Mouse (Mus musculus): ENCODE data around the gene Cstf1. TPM values are rescaled to one million over a fixed set of nuclear protein-coding genes. Genes with fewer than 3 reads are reported as not detected.

The Cstf1 gene
- total and polyA plus RNA-seq, 2 experiments from 2014 or later, result 28.9 to 37.6 TPM

DNA sequence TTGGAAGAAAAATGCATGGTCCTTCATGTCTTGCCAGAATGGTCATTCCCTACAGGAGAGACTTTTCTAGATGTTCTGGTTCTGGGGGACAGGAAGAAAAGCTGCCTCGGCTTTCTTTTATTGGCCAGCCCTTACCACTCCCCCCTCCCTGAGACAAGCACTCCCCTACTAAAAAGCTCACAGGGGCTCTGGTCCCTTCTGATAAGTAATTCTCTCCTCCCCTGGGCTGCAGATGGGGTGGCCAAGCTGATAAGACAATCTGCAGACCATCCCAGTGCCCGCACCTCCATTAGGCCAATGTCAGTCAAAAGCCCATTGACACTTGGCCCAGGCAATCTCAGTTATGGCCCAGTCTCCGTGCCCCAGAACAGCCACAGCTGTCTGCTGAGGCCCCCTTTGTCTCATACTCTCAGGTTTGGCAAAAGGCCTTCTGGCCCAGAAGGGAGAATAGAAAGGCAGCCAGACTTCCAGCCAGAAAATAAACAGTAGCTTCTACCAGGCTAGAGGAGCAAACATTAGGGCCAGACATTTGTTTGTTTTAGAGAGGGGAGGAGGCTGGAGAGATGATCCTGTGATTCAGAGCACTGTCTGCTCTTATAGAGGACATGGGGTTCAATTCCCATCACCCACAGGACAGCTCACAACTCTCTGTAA lies 22.1 kb upstream of the Cstf1 start:
- WGBS, result 22% methylated on average over 3 of the region's 3 CpGs
- peak overlapping the region; percentile 3; the same call in 1 of the 2 replicates for H3K4me3 ChIP-seq (ENCODE audit: low read depth, low read length)
- H3K4me2 ChIP-seq (ENCODE audit: low read depth), result peak overlapping the region; percentile 100; the same call in 1 of the 2 replicates
- H3K36me3 ChIP-seq (ENCODE audit: insufficient read depth), result no peaks in the 10 kb centered on the region
- no peak overlapping the region for H3K9ac ChIP-seq
- peak; percentile 72 for DNase-seq
- peak; percentile 12 for ATAC-seq
- H3K27ac ChIP-seq (ENCODE audit: low read depth, low read length), result peak overlapping the region; percentile 69; the same call in 1 of the 2 replicates
- H3K4me1 ChIP-seq (ENCODE audit: insufficient read depth), result peaks cover 9% of the 10 kb centered on the region
- H3K27me3 ChIP-seq (ENCODE audit: insufficient read depth, low read length), result no peaks in the 10 kb centered on the region
- no peaks in the 10 kb centered on the region for H3K9me3 ChIP-seq (ENCODE audit: low read length)
- TF ChIP-seq CTCF (IDR thresholded peaks at IDR 0.05; ENCODE audit: low read depth), result no peak

DNA sequence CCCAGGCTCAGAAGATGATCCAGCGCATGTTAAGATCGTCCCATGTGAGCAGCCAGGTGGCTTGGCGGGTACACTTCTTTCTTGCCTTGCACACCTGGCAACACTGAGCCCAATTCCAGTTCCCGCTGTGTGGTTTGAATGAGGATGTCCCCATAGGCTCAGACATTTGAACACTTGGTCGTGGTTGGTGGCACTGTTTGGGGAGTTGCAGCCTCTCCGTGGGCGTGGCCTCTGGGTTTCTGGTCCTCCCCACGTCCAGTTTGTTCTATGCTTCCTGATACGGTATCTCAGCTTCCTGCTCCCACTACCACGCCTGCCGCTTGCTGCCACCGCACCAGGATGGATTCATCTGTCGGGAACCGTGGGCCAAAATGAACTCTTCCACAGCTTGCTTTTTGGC lies 20.7 kb upstream of the Cstf1 start:
- Histone ChIP-seq H3K27ac (ENCODE audit: low read depth, low read length) (no peak overlapping the region), H3K4me2 (ENCODE audit: low read depth) (no peak overlapping the region), H3K36me3 (ENCODE audit: insufficient read depth) (no peaks in the 10 kb centered on the region; the same call in 1 of the 2 replicates), H3K4me3 (ENCODE audit: low read depth, low read length) (no peak overlapping the region), H3K9ac (no peak overlapping the region), H3K9me3 (ENCODE audit: low read length) (no peaks in the 10 kb centered on the region), H3K27me3 (ENCODE audit: insufficient read depth, low read length) (no peaks in the 10 kb centered on the region), H3K4me1 (ENCODE audit: insufficient read depth) (peaks cover 22% of the 10 kb centered on the region)
- DNase-seq (no peak), ATAC-seq (no peak)
- WGBS, result 73% methylated on average over 14 of the region's 14 CpGs
- TF ChIP-seq CTCF (IDR thresholded peaks at IDR 0.05; ENCODE audit: low read depth), result no peak

DNA sequence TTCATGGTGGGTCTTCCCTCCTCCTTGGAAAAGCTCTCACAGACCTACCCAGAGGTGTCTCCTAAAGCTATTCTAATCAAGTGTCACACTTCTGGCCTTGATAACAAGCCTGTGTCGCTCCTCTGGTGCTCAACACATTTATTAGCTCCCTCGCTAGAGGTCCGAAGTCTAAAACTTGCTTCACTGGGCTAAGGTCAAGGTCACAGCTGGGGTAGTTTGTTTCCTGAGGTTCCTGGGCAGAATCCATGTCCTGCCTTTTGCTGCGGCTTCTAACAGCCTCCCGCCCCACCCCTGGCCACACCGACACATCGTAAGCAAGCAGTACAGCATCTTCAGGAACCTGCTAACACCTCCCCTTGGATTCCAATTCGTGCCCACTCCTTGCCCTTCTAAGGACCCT lies 19.7 kb upstream of the Cstf1 start:
- DNase-seq, result no peak
- H3K4me1 ChIP-seq (ENCODE audit: insufficient read depth), result peaks cover 27% of the 10 kb centered on the region
- WGBS, result 88% methylated on average over 8 of the region's 8 CpGs
- no peak for TF ChIP-seq CTCF (IDR thresholded peaks at IDR 0.05; ENCODE audit: low read depth)
- no peak overlapping the region for H3K4me2 ChIP-seq (ENCODE audit: low read depth)
- H3K27ac ChIP-seq (ENCODE audit: low read depth, low read length), result no peak overlapping the region
- H3K36me3 ChIP-seq (ENCODE audit: insufficient read depth), result no peaks in the 10 kb centered on the region; the same call in 1 of the 2 replicates
- no peak overlapping the region for H3K4me3 ChIP-seq (ENCODE audit: low read depth, low read length)
- H3K9me3 ChIP-seq (ENCODE audit: low read length), result no peaks in the 10 kb centered on the region
- no peak for ATAC-seq
- no peaks in the 10 kb centered on the region for H3K27me3 ChIP-seq (ENCODE audit: insufficient read depth, low read length)
- H3K9ac ChIP-seq, result no peak overlapping the region

DNA sequence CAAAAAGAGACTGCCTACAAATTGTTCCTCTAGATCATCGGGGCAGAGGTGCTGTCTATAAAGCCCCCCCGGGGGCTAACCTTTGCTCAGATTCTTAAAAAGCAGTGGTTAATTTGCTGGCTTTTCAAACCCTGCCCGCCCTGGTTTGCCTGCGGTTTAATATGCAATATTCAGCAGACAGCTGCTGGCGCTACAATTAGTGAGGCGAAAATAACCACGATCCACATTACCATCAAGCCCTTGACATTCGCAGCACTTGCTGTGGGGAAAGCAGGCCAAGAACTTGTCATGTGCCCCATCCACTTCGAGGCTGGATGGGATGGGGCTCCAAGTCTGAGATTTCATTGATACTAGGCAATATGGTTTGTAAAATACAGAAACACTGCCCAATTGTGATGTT lies 17.3 kb upstream of the Cstf1 start:
- Histone ChIP-seq H3K9me3 (ENCODE audit: low read length) (no peaks in the 10 kb centered on the region), H3K4me3 (ENCODE audit: low read depth, low read length) (no peak overlapping the region), H3K4me2 (ENCODE audit: low read depth) (no peak overlapping the region), H3K36me3 (ENCODE audit: insufficient read depth) (no peaks in the 10 kb centered on the region; the same call in 1 of the 2 replicates), H3K27me3 (ENCODE audit: insufficient read depth, low read length) (no peaks in the 10 kb centered on the region), H3K4me1 (ENCODE audit: insufficient read depth) (peaks cover 31% of the 10 kb centered on the region), H3K9ac (no peak overlapping the region), H3K27ac (ENCODE audit: low read depth, low read length) (peak overlapping the region; percentile 70)
- peak; percentile 70 for DNase-seq
- no peak for TF ChIP-seq CTCF (IDR thresholded peaks at IDR 0.05; ENCODE audit: low read depth)
- peak; percentile 77 for ATAC-seq
- WGBS, result 14% methylated on average over 9 of the region's 9 CpGs

DNA sequence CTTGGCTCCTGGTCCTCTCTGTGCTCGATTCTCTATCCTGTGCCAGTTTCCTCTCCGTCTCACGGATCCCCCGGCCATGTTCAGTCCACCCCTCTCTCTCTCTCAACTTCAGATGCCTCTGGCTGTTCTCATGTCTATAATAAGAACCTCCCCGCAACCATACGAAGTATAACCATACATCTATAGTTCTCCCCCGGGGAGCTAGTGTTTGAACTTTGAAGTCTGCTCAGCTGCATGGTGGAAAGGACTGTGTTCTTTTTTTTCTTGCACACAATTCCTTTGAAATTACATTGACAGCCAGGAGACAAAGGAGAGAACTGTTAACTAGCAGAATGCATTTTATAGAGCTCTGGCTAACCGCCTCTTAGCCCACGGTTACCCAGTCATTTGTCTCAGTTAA lies 15.7 kb upstream of the Cstf1 start:
- no peak overlapping the region for H3K4me3 ChIP-seq (ENCODE audit: low read depth, low read length)
- H3K36me3 ChIP-seq (ENCODE audit: insufficient read depth), result no peaks in the 10 kb centered on the region; the same call in 1 of the 2 replicates
- peak; percentile 23; the same call in 1 of the 2 replicates for ATAC-seq
- no peaks in the 10 kb centered on the region for H3K9me3 ChIP-seq (ENCODE audit: low read length)
- TF ChIP-seq CTCF (IDR thresholded peaks at IDR 0.05; ENCODE audit: low read depth), result no peak
- H3K4me2 ChIP-seq (ENCODE audit: low read depth), result no peak overlapping the region
- H3K4me1 ChIP-seq (ENCODE audit: insufficient read depth), result peaks cover 26% of the 10 kb centered on the region
- DNase-seq, result no peak
- H3K27ac ChIP-seq (ENCODE audit: low read depth, low read length), result 0 out of 2 replicates have a peak overlapping the region, but pooled peaks have one; percentile 35
- WGBS, result 24% methylated on average over 9 of the region's 9 CpGs
- H3K9ac ChIP-seq, result no peak overlapping the region
- no peaks in the 10 kb centered on the region for H3K27me3 ChIP-seq (ENCODE audit: insufficient read depth, low read length)

DNA sequence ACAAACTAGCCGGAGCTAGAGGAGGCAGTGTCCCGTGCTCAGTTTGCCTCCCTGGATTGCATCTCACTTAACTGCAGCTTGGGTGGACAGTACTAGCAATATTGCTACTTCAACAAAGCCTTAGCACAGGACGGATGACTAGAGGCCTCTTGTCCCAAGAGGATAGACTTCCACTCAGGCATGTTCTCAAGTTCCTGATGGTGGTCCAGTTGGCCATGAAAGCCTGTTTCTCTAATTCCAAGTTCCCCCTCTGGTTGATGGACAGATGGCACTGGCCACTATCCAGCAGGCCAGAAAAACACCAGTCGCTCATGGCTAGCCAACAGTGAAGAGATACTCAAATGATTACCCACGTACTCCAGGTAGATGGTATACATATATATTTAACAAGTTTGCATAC lies 14.6 kb upstream of the Cstf1 start:
- H3K9me3 ChIP-seq (ENCODE audit: low read length), result no peaks in the 10 kb centered on the region
- H3K4me1 ChIP-seq (ENCODE audit: insufficient read depth), result peaks cover 26% of the 10 kb centered on the region
- H3K36me3 ChIP-seq (ENCODE audit: insufficient read depth), result no peaks in the 10 kb centered on the region; the same call in 1 of the 2 replicates
- TF ChIP-seq CTCF (IDR thresholded peaks at IDR 0.05; ENCODE audit: low read depth), result no peak
- H3K27ac ChIP-seq (ENCODE audit: low read depth, low read length), result 0 out of 2 replicates have a peak overlapping the region, but pooled peaks have one; percentile 40
- 48% methylated on average over 5 of the region's 5 CpGs for WGBS
- ATAC-seq (no peak), DNase-seq (no peak)
- no peaks in the 10 kb centered on the region for H3K27me3 ChIP-seq (ENCODE audit: insufficient read depth, low read length)
- H3K4me3 ChIP-seq (ENCODE audit: low read depth, low read length), result no peak overlapping the region
- H3K9ac ChIP-seq, result no peak overlapping the region
- H3K4me2 ChIP-seq (ENCODE audit: low read depth), result no peak overlapping the region

DNA sequence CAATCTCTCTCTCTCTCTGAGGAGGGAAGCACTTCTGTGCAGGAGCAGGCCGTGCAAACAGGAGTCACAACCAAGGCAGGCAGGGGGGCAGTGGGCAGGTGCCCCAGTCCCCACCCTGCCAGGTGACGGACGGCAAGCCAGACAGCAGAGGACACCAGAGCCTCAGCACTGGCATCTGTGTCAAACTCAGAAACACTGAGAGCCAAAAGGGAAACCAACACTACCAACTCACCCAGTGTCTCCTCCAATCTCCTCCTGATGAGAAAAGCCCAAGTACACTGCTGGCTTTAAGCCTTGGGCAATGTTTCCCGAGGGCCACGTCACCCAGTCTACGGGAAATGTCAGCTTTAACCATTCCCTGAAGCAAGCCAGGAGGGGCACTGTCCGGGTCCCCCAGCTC lies 7.3 kb upstream of the Cstf1 start:
- ATAC-seq (no peak), DNase-seq (no peak)
- no peak overlapping the region for H3K4me3 ChIP-seq (ENCODE audit: low read depth, low read length)
- 0 out of 2 replicates have a peak, but pooled peaks cover 6% of the 10 kb centered on the region for H3K36me3 ChIP-seq (ENCODE audit: insufficient read depth)
- H3K27ac ChIP-seq (ENCODE audit: low read depth, low read length), result no peak overlapping the region
- no peak overlapping the region for H3K4me2 ChIP-seq (ENCODE audit: low read depth)
- WGBS, result 82% methylated on average over 7 of the region's 7 CpGs
- TF ChIP-seq CTCF (IDR thresholded peaks at IDR 0.05; ENCODE audit: low read depth), result no peak
- no peak overlapping the region for H3K9ac ChIP-seq
- no peaks in the 10 kb centered on the region for H3K27me3 ChIP-seq (ENCODE audit: insufficient read depth, low read length)
- H3K4me1 ChIP-seq (ENCODE audit: insufficient read depth), result no peaks in the 10 kb centered on the region
- no peaks in the 10 kb centered on the region for H3K9me3 ChIP-seq (ENCODE audit: low read length)

Measured in forebrain, postnatal 0 days (tissue).